Mouse (Mus musculus) CD4-positive, CD25-positive, alpha-beta regulatory T cell, adult 4 months (primary cell): ENCODE data around the gene Map4k5. TPM values are rescaled to one million over a fixed set of nuclear protein-coding genes. Genes with fewer than 3 reads are reported as not detected.

Source experiments
- polyA plus RNA-seq, 2 experiments: library from polyadenylated mRNA; unstranded; fragments of 100-300 nt; shearing (Covaris generic); gene quantifications; one replicate each; pipeline ENCODE4 v1.2.1; 2017

The Map4k5 gene
- polyA plus RNA-seq, 2 experiments from 2014 or later = 3.1 to 4.6 TPM

Other genes starting within 250 kb of the Map4k5 start
- gene Sos2, start 211.3 kb downstream of the Map4k5 start, polyA plus RNA-seq = 10 to 100 TPM; 13.7 to 16.9 TPM
- 1 to 10 TPM; 3.1 TPM for gene L2hgdh, start 168.3 kb downstream of the Map4k5 start, polyA plus RNA-seq
- gene Atp5s, start 168.2 kb downstream of the Map4k5 start, polyA plus RNA-seq = 10 to 100 TPM; 17.1 to 17.2 TPM
- gene Cdkl1, start 101.9 kb downstream of the Map4k5 start, polyA plus RNA-seq = not detected
- 1 to 10 TPM in 1 of 2 experiments, under 1 TPM in 1; 0.31 to 1.2 TPM for gene Atl1, start 586 bp downstream of the Map4k5 start, polyA plus RNA-seq
- 1 to 10 TPM; 3.0 to 5.0 TPM for gene Sav1, start 93.8 kb upstream of the Map4k5 start, polyA plus RNA-seq
- gene Nin, start 220.5 kb upstream of the Map4k5 start, polyA plus RNA-seq = 10 to 100 TPM; 26.6 to 27.3 TPM